Mouse (Mus musculus): ENCODE measurements around the gene Grm8.

DNA sequence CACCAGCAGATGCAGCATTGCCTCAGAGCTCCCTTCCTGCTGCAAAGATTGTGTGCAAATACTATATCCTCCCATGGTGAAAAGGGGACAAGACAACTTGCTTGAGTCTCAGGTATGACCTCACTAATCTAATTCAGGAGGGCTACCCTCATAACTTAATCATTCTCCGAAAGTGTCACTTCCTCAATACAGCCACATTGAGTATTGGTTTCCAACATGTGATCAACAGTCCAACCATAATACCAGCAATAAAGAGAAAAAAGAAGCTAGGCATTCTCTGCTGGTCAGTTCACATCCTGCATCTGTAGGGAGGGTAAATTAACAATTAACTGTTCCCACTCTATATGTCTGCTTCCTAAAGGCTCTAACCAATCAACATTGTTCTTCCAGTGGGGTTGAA is 94.2 kb downstream of the Grm8 start:
- TF ChIP-seq CTCF (IDR thresholded peaks at IDR 0.05; ENCODE audit: extremely low read depth, insufficient read depth, insufficient read length, insufficient replicate concordance) (no peak), POLR2A (IDR thresholded peaks at IDR 0.05; ENCODE audit: low read depth, low read length) (no peak)

Measured in spleen, adult 2 months (tissue).